Mouse (Mus musculus) bone marrow macrophage, adult 2 months (primary cell): ENCODE measurements around the gene Tmtc2. TPM values are rescaled to one million over a fixed set of nuclear protein-coding genes. Genes with fewer than 3 reads are reported as not detected.

Experiments used
- H3K27ac ChIP-seq: 2 replicates; pipeline ENCODE4 v1.5.1; 2012; ENCODE audit warnings: low read depth, low read length; ENCODE audit not compliant: insufficient read depth
- H3K4me1 ChIP-seq: 2 replicates; pipeline ENCODE4 v1.6.1; 2012; ENCODE audit warnings: low read length; ENCODE audit not compliant: control insufficient read depth, insufficient read depth
- H3K4me3 ChIP-seq: 2 replicates; pipeline ENCODE4 v1.5.1; 2012; ENCODE audit warnings: mild to moderate bottlenecking, low read length, moderate library complexity; ENCODE audit not compliant: insufficient read depth
- CTCF ChIP-seq: IDR thresholded peaks from 2 replicates; pipeline ENCODE4 v1.5.1; 2012; ENCODE audit warnings: low read depth, mild to moderate bottlenecking, low read length, moderate library complexity
- POLR2A ChIP-seq: IDR thresholded peaks from 2 replicates; pipeline ENCODE4 v1.6.1; 2012; ENCODE audit warnings: mild to moderate bottlenecking, low read depth, low read length, borderline replicate concordance
- polyA plus RNA-seq: library from polyadenylated mRNA; stranded (reverse); fragments of >200 nt; gene quantifications from 2 replicates; pipeline ENCODE4 v1.2.4, GENCODE M21; 2012; ENCODE audit not compliant: missing spikeins, insufficient read depth, insufficient read length

Tmtc2 gene
- polyA plus RNA-seq, 1 experiment = 1.3 TPM

DNA sequence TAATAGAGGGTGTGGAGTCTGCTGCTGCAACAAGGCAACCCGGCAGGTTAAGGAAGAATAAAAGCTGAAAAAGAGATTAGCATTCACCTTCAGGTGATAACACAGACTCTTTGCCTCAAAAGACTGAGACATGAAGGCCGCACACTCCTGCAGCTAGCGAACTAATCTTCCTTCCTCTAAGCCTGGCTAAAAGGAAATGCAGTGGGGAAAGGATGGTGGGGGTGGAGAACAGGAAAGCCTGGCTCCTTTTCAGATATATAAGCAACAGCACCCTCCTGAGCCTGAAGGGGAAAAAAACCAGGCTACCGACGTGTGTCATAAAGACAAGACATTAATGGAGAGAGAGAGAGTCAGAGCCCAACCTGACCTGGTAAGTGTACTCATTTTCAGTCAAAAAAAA, 174.9 kb downstream of the Tmtc2 start:
- TF ChIP-seq CTCF (no peak), POLR2A (no peak)
- no peak overlapping the region for H3K27ac ChIP-seq
- no peaks in the 10 kb centered on the region for H3K4me1 ChIP-seq
- H3K4me3 ChIP-seq = no peak overlapping the region

DNA sequence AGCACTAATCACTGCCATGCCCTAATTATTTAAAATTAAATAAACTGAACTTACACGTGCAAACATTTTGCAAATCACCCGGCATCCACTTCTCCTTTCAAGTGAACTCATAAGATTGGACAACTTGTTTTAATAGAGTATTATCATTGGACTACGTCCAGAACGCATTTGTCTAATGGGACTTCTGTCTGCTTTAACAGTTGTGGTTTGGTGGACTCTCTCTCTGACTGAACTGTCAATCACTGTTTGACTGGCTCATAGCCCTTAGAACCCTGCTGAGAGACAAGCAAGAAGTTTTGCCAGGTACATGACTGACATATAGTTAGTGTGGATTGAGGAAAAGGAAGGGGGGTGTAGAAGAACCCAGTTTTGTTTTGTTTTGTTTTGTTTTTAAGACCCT, 190.2 kb downstream of the Tmtc2 start:
- H3K4me1 ChIP-seq = no peaks in the 10 kb centered on the region
- TF ChIP-seq POLR2A (no peak), CTCF (no peak)
- no peak overlapping the region for H3K27ac ChIP-seq
- H3K4me3 ChIP-seq = no peak overlapping the region

DNA sequence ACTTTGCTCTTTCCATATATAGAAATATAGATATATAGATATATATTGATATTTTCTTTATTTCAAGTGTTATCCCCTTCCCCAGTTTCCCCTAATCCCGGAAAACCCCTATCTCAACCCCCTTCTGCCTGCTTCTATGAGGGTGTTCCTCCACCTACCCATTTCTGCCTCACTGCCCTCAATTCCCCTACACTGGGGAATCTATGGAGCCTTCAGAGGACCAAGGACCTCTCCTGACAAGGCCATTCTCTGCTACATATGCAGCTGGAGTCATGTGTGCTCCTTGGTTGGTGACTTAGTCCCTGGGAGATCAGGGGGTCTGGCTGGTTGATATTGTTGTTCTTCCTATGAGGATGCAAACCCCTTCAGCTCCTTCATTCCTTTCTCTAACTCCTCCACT, 192.5 kb downstream of the Tmtc2 start:
- no peak overlapping the region for H3K4me3 ChIP-seq
- no peaks in the 10 kb centered on the region for H3K4me1 ChIP-seq
- no peak for TF ChIP-seq POLR2A
- TF ChIP-seq CTCF = no peak
- no peak overlapping the region for H3K27ac ChIP-seq

DNA sequence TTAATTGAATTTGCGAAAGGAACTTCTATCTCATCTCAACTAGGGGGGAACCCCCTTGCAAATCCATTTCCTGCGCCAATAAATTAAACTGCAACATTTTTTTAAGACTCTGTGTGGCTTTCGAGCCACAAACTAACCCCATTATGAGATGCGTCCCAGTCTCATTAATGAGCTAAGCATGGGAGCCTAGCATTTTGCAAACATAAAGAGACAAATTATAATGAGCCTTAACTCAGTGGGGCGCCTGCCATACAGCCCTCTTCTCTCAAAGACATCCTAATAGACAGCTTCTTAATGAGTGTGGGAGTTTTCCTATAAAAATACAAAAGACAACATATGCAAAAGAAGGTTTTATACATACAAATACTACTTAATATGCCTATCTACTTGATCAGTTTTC, 193.0 kb downstream of the Tmtc2 start:
- Histone ChIP-seq H3K27ac (no peak overlapping the region), H3K4me1 (no peaks in the 10 kb centered on the region), H3K4me3 (no peak overlapping the region)
- TF ChIP-seq POLR2A (no peak), CTCF (no peak)

DNA sequence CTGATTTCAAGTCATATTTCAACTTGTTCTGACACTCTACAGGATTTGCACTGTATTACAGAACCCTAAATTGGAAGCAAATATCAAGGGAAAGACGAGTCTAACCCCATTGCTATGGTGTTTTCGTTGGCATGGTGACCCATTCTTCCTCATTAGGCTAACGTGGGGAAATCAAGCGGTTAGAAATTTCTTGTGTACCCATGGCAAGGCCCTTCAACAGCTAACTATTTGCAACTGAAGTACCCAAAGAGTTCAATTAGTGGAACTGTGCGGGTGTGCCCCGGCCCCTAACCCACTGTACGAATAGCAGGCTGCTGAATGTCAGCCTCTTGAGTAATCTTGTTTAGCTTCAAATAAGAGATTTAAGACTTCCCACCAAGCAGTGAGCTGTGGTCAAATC, 193.7 kb downstream of the Tmtc2 start:
- Histone ChIP-seq H3K4me1 (no peaks in the 10 kb centered on the region), H3K4me3 (no peak overlapping the region), H3K27ac (no peak overlapping the region)
- TF ChIP-seq CTCF (no peak), POLR2A (no peak)

DNA sequence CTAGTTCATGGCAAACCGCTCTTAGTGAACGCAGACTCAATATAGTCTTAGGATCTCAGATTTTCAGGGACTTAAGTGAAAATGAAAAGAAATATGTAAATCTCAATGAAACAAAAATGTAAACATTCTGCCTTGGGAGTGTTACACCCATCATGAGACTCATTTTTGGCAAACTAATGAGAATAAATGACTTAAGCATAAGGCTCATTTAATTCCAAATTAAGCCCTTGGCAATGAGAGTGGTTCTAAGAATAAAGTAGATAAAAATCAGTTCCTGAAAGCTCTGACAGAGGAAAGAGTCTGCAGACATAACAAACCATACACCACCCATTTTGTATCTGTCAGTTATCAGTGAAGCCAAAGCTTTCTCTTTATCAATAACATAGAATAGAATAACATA, 196.5 kb downstream of the Tmtc2 start:
- TF ChIP-seq POLR2A = no peak
- no peak for TF ChIP-seq CTCF
- Histone ChIP-seq H3K4me1 (no peaks in the 10 kb centered on the region), H3K27ac (no peak overlapping the region), H3K4me3 (no peak overlapping the region)

DNA sequence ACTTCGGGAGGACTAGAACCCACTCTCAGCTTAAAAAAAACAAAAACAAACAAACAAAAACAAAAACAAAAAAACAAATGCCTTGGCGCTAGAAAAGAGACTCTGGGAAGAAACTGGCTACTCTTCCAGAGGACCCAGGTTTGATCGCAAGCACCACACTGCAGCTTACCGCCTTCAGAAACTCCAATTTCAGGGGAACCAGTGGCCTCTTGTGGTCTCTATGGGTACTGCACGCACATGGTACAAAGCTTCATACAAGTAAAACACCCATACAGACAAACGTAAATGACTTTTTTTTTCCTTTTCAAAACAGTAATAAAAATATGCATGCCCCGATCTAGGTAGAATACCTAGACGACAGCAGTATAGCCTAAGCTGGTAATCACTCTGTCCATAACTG, 201.0 kb downstream of the Tmtc2 start:
- H3K27ac ChIP-seq = no peak overlapping the region
- TF ChIP-seq CTCF = peak; percentile 17; the same call in 1 of the 2 replicates
- no peak for TF ChIP-seq POLR2A
- H3K4me3 ChIP-seq = no peak overlapping the region
- no peaks in the 10 kb centered on the region for H3K4me1 ChIP-seq

DNA sequence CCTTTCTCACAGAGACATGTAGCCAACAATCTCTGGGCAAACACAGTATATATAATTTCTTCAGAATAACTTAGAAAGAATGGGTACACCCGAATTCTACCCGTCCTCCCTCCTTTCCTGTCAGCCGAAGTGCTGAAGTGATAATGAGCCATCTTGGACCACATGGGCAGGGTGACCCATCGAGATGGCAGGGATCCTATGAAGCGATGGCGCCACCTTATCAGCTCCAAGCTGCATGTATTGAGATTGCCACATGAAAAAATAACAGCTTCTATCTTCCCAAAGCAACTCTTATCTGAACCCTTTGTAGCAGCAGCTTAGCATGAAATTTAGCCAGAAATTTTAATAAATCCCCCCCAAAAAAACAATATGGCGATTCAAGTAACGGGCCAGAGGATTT, 206.0 kb downstream of the Tmtc2 start:
- H3K4me3 ChIP-seq = no peak overlapping the region
- TF ChIP-seq POLR2A = no peak
- no peaks in the 10 kb centered on the region for H3K4me1 ChIP-seq
- H3K27ac ChIP-seq = no peak overlapping the region

DNA sequence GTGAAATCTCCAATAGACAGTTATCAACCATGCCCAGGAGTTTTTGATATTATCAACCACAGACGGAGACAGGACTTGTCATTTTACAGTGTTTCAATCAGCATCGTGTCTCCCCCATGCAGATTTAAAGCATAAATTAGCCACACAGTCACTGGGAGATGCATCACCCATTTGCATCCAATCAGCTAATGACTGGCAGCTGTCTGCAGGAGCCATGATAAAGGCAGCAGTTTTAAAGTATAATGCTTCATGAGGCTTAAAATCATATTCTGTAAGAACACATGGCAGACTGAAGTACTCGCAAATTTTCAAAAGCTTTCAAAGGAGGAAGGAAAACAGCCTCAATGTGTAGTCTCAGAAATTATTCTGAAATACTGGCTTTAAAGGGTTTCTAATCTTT, 209.8 kb downstream of the Tmtc2 start:
- Histone ChIP-seq H3K27ac (no peak overlapping the region), H3K4me1 (no peaks in the 10 kb centered on the region), H3K4me3 (no peak overlapping the region)
- TF ChIP-seq CTCF (no peak), POLR2A (no peak)

DNA sequence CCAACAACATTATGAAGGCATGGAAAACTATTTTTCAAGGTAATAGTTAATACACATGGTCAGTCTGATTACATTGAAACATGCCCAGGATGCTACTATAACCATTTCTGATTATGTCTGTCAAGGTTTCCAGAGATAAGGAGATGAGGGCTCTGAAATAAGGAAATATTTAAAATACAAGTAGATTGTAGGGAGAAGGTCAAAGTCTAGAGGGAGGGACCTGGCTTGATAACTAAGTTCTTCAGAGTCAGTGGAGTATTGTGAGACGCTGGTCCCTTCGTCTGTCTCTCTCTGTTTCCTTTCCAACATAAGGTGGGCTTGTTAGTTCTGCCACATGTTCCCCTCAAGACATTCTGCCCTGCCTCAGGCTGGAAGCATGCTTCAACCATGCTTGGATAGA, 223.9 kb downstream of the Tmtc2 start:
- no peak for TF ChIP-seq CTCF
- no peak for TF ChIP-seq POLR2A
- H3K4me3 ChIP-seq = no peak overlapping the region

DNA sequence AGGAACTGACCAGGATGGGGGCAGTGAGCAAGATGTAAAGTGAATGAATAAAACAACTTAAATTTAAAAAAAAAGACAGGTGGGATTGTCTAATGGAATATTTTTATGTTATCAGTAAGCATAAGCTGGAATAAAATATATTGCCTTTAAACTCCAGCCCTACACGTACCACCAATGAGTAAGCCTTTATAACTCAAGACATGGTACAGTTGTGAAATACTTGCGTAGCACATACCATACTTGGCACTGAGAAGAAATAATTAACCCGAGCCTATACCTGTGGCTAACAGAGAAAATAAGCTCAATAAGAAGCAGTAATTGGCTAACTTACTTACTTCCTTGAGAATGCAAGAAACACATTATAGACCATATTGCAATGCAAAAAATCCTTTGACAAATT, 228.3 kb downstream of the Tmtc2 start:
- TF ChIP-seq POLR2A (no peak), CTCF (no peak)
- no peaks in the 10 kb centered on the region for H3K4me1 ChIP-seq
- no peak overlapping the region for H3K4me3 ChIP-seq
- H3K27ac ChIP-seq = no peak overlapping the region

More for the DNA sequence above, 223.9 kb downstream of the Tmtc2 start:
- no peak overlapping the region for H3K27ac ChIP-seq
- H3K4me1 ChIP-seq = no peaks in the 10 kb centered on the region
